Comparison of ENCODE assay signal across 10 mouse cellular contexts in the genomic region with DNA sequence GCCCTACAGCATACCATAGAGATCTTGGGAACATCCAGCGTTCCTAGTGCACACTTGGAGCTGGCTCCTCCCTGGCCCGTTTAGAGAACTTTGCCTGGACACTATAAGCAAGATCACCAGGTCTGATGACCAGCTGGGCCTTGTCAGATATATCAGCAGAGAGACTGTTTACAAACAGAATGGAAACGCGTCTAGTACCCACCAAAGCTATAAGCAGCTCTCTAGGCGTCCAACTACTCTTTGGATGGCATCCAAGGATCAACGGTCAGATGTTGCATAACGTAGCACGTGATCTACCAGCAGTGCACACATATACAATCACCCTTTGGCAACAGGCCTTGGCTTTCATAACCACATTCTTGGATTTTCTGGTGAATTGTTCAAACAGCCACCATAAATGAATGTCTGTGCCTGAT. TPM values are rescaled to one million over a fixed set of nuclear protein-coding genes. Genes with fewer than 3 reads are reported as not detected.
DNase-seq lines count a peak whose midpoint lies in the region; TF ChIP-seq lines count a peak whose summit lies in the region.
"Had no signal": no experiment of that assay in that cellular context is flagged by ENCODE, and none has a peak within 500 bp of the region (broad histone marks: within the 10 kb centered on the region; RNA-seq: fewer than 3 reads in every experiment).

No protein-coding gene starts in this region.

- no peak for TF ChIP-seq CTCF in bone marrow macrophage, adult 2 months (IDR thresholded peaks at IDR 0.05; ENCODE audit: low read depth, low read length)

- H3K4me3 ChIP-seq in bone marrow macrophage, adult 2 months (ENCODE audit: insufficient read depth, low read length): no peak overlapping the region
- H3K4me3 ChIP-seq: erythroblast, embryonic 14.5 days; neural tube, embryonic 12.5 days had no signal

- intact Hi-C loops in heart, postnatal 25 days (cut with DNase I): no loop called here
- intact Hi-C loops in gastrocnemius, postnatal 36 days (cut with DNase I): no loop called here

- H3K27ac ChIP-seq in bone marrow macrophage, adult 2 months (ENCODE audit: insufficient read depth, low read depth, low read length): peak overlapping the region; percentile 9; the same call in 1 of the 2 replicates
- H3K27ac ChIP-seq: neural tube, embryonic 12.5 days had no signal

- no peak for TF ChIP-seq POLR2A in bone marrow macrophage, adult 2 months (IDR thresholded peaks at IDR 0.05; ENCODE audit: borderline replicate concordance, low read depth, low read length)

- peaks cover 19% of the 10 kb centered on the region for H3K4me1 ChIP-seq in bone marrow macrophage, adult 2 months (ENCODE audit: control insufficient read depth, insufficient read depth, low read length)
- H3K4me1 ChIP-seq: neural tube, embryonic 12.5 days had no signal

- DNase-seq in heart, adult 18-20 months: peak; percentile 17 to 18
- DNase-seq in heart, postnatal 25 days (ENCODE audit: low spot score): no peak
- peak; percentile 91 for DNase-seq in kidney, adult 9 months
- DNase-seq in lung, postnatal 10 days: peak; percentile 77
- DNase-seq in gastrocnemius, postnatal 36 days: no peak
- DNase-seq in layer of hippocampus, postnatal 36 days: no peak
- DNase-seq in frontal cortex, postnatal 36 days (ENCODE audit: low spot score in 2 of 2): no peak

RNA-seq across cellular contexts. Expression of a gene that starts 46.4 kb away (rescaled TPM):
- 10 to 100 TPM; 42.4 to 72.6 TPM for total RNA-seq in heart, adult 18-20 months (2021)
- 10 to 100 TPM; 47.0 to 51.4 TPM for total RNA-seq in heart, postnatal 25 days (2021)
- 305 and 316 TPM in 2 replicates for polyA plus RNA-seq in bone marrow macrophage, adult 2 months (2012; ENCODE audit: insufficient read depth, insufficient read length, missing spikeins)
- 10 to 100 TPM; 32.2 to 47.4 TPM for total RNA-seq in gastrocnemius, postnatal 36 days (2021)
- 10 to 100 TPM; 79.2 to 84.4 TPM for total RNA-seq in layer of hippocampus, postnatal 36 days (2021)

Comparison
In these comparisons a context has a peak if more than half of its experiments do, and no peak if none do; other contexts are left out.
1. DNase-seq: peak in heart, adult 18-20 months (2 of 2), kidney, adult 9 months (single experiment) and lung, postnatal 10 days (single experiment); none in heart, postnatal 25 days (single experiment), gastrocnemius, postnatal 36 days (0 of 2), layer of hippocampus, postnatal 36 days (0 of 2) and frontal cortex, postnatal 36 days (0 of 2).